Mouse (Mus musculus) heart, embryonic 14.5 days (tissue): ENCODE measurements around the gene Dapk1. TPM values are rescaled to one million over a fixed set of nuclear protein-coding genes. Genes with fewer than 3 reads are reported as not detected.

Source experiments
- ATAC-seq: fragments of 200-750 bp; cut with Nextera tagmentation; 2 replicates; pipeline ENCODE4 v1.8.0; 2017; ENCODE audit warnings: low read depth, moderate TSS enrichment; ENCODE audit not compliant: insufficient number of reproducible peaks, insufficient read depth, low FRiP score
- H3K27ac ChIP-seq, 2 experiments: fragments of 200-500 bp in 1 of 2; fragments of 300-500 bp in 1 of 2; sonication (generic) in 1 of 2; replicated peaks in 1 of 2; 2 replicates each; pipeline ENCODE4 v1.5.1; 2012 to 2014; ENCODE audit warnings: low read depth in 2 of 2, low read length in 2 of 2, control low read depth in 1 of 2, mild to moderate bottlenecking in 1 of 2, mixed read lengths in 1 of 2; ENCODE audit not compliant: control insufficient read depth in 1 of 2, insufficient read depth in 1 of 2
- H3K27me3 ChIP-seq: fragments of 300-500 bp; sonication (generic); 2 replicates; pipeline ENCODE4 v1.6.1; 2014; ENCODE audit warnings: mild to moderate bottlenecking, low read length, control low read depth; ENCODE audit not compliant: control insufficient read depth, insufficient read depth
- H3K36me3 ChIP-seq: fragments of 300-500 bp; sonication (generic); 2 replicates; pipeline ENCODE4 v1.6.1; 2014; ENCODE audit warnings: mild to moderate bottlenecking, control low read depth, low read length, mixed read lengths; ENCODE audit not compliant: control insufficient read depth, insufficient read depth
- H3K4me1 ChIP-seq, 2 experiments: fragments of 200-500 bp in 1 of 2; fragments of 300-500 bp in 1 of 2; sonication (generic) in 1 of 2; 2 replicates each; pipeline ENCODE4 v1.6.1; 2012 to 2014; ENCODE audit warnings: low read length in 2 of 2, control low read depth in 1 of 2, mixed read lengths in 1 of 2; ENCODE audit not compliant: control insufficient read depth in 2 of 2, insufficient read depth in 2 of 2
- H3K4me2 ChIP-seq: fragments of 300-500 bp; sonication (generic); 2 replicates; pipeline ENCODE4 v1.6.1; 2014; ENCODE audit warnings: mild to moderate bottlenecking, low read length
- H3K4me3 ChIP-seq, 2 experiments: fragments of 200-500 bp in 1 of 2; fragments of 300-500 bp in 1 of 2; sonication (generic) in 1 of 2; 2 replicates each; pipeline ENCODE4 v1.5.1; 2012 to 2014; ENCODE audit warnings: low read length in 2 of 2, mild to moderate bottlenecking in 2 of 2, control low read depth in 1 of 2, low read depth in 1 of 2, moderate library complexity in 1 of 2; ENCODE audit not compliant: control insufficient read depth in 1 of 2, insufficient read depth in 1 of 2
- H3K9ac ChIP-seq: fragments of 300-500 bp; sonication (generic); 2 replicates; pipeline ENCODE4 v1.6.1; 2014; ENCODE audit warnings: mild to moderate bottlenecking, low read length
- H3K9me3 ChIP-seq: fragments of 300-500 bp; sonication (generic); 2 replicates; pipeline ENCODE4 v1.6.1; 2016; ENCODE audit warnings: low read length, control low read depth; ENCODE audit not compliant: control insufficient read depth
- WGBS: fragments of 180-500 bp; shearing (Covaris S2); extraction: QIAGEN DNeasy Blood & Tissue Kit; methylation state at CpG from one replicate; pipeline ENCODE4 v1.1.7; 2014; 5-methylcytosine and 5-hydroxymethylcytosine counted together
- polyA plus RNA-seq: library from polyadenylated mRNA; unstranded; fragments of >200 nt; fragmentation: Nextera tagmentation; extraction: Ambion mirVana; gene quantifications from 2 replicates; pipeline ENCODE4 v1.2.1, GENCODE M21; 2014

Dapk1 gene
- polyA plus RNA-seq, 1 experiment from 2014 or later: 8.2 TPM

- 74% methylated on average over 8 of the region's 8 CpGs for WGBS
- no peak overlapping the region for H3K4me2 ChIP-seq
- no peaks in the 10 kb centered on the region for H3K27me3 ChIP-seq
- peak overlapping the region; percentile 46 to 65 for H3K27ac ChIP-seq
- H3K4me1 ChIP-seq: peaks cover 30 to 38% of the 10 kb centered on the region in 2 experiments
- H3K4me3 ChIP-seq: no peak overlapping the region
- no peaks in the 10 kb centered on the region for H3K9me3 ChIP-seq
- no peaks in the 10 kb centered on the region for H3K36me3 ChIP-seq
- no peak for ATAC-seq
- H3K9ac ChIP-seq: no peak overlapping the region
Measured at GRCm38 (mm10) chr13:60684806-60685205, 83.1 kb downstream of the Dapk1 start.

GRCm38 (mm10) chr13:60685216-60685615, 83.5 kb downstream of the Dapk1 start:
- no peak overlapping the region for H3K4me2 ChIP-seq
- no peaks in the 10 kb centered on the region for H3K36me3 ChIP-seq
- H3K4me3 ChIP-seq: no peak overlapping the region
- no peaks in the 10 kb centered on the region for H3K27me3 ChIP-seq
- 64% methylated on average over 6 of the region's 6 CpGs for whole genome bisulfite sequencing
- H3K4me1 ChIP-seq: peaks cover 30 to 38% of the 10 kb centered on the region in 2 experiments
- H3K9ac ChIP-seq: no peak overlapping the region
- H3K27ac ChIP-seq: peak overlapping the region; percentile 46 to 65
- no peaks in the 10 kb centered on the region for H3K9me3 ChIP-seq
- ATAC-seq: no peak

- H3K4me3 ChIP-seq: no peak overlapping the region
- H3K36me3 ChIP-seq: no peaks in the 10 kb centered on the region
- peaks cover 30 to 38% of the 10 kb centered on the region in 2 experiments for H3K4me1 ChIP-seq
- H3K4me2 ChIP-seq: no peak overlapping the region
- H3K27me3 ChIP-seq: no peaks in the 10 kb centered on the region
- H3K9ac ChIP-seq: no peak overlapping the region
- 49% methylated on average over 12 of the region's 12 CpGs for WGBS
- peak overlapping the region in 1 of 2 experiments; percentile 36; a peak in 1 of 4 replicates for H3K27ac ChIP-seq
- no peaks in the 10 kb centered on the region for H3K9me3 ChIP-seq
- ATAC-seq: peak; percentile 36; the same call in 1 of the 2 replicates
Measured at GRCm38 (mm10) chr13:60686024-60686663, 84.4 kb downstream of the Dapk1 start.

- Histone ChIP-seq H3K27me3 (no peaks in the 10 kb centered on the region), H3K9me3 (no peaks in the 10 kb centered on the region), H3K27ac (peak overlapping the region in 1 of 2 experiments; percentile 65; a peak in 3 of 4 replicates), H3K9ac (peak overlapping the region; percentile 44; the same call in 1 of the 2 replicates), H3K4me1 (peaks cover 30 to 38% of the 10 kb centered on the region in 2 experiments), H3K4me3 (no peak overlapping the region), H3K36me3 (no peaks in the 10 kb centered on the region), H3K4me2 (peak overlapping the region; percentile 43)
- 22% methylated on average over 12 of the region's 12 CpGs for WGBS
- ATAC-seq: no peak
Measured at GRCm38 (mm10) chr13:60686967-60687366, 85.2 kb downstream of the Dapk1 start.

GRCm38 (mm10) chr13:60687462-60687861, 85.7 kb downstream of the Dapk1 start:
- WGBS: 67% methylated on average over 4 of the region's 4 CpGs
- no peaks in the 10 kb centered on the region for H3K27me3 ChIP-seq
- peak overlapping the region in 1 of 2 experiments; percentile 65; a peak in 2 of 4 replicates for H3K27ac ChIP-seq
- H3K4me1 ChIP-seq: peaks cover 30 to 38% of the 10 kb centered on the region in 2 experiments
- H3K36me3 ChIP-seq: no peaks in the 10 kb centered on the region
- H3K9me3 ChIP-seq: no peaks in the 10 kb centered on the region
- no peak for ATAC-seq
- no peak overlapping the region; the same call in 1 of the 2 replicates for H3K9ac ChIP-seq
- no peak overlapping the region for H3K4me3 ChIP-seq
- peak overlapping the region; percentile 43 for H3K4me2 ChIP-seq

- no peaks in the 10 kb centered on the region for H3K36me3 ChIP-seq
- 58% methylated on average over 7 of the region's 7 CpGs for WGBS
- H3K4me2 ChIP-seq: no peak overlapping the region
- H3K4me1 ChIP-seq: peaks cover 30 to 38% of the 10 kb centered on the region in 2 experiments
- H3K9me3 ChIP-seq: no peaks in the 10 kb centered on the region
- H3K27me3 ChIP-seq: no peaks in the 10 kb centered on the region
- 0 out of 4 replicates have a peak overlapping the region, but pooled peaks of 1 of the 2 experiments have one; percentile 65 for H3K27ac ChIP-seq
- no peak for ATAC-seq
- H3K4me3 ChIP-seq: no peak overlapping the region
- no peak overlapping the region for H3K9ac ChIP-seq
Measured at GRCm38 (mm10) chr13:60687891-60688290, 86.1 kb downstream of the Dapk1 start.

- no peak overlapping the region for H3K27ac ChIP-seq
- no peak for ATAC-seq
- 89% methylated on average over 2 of the region's 2 CpGs for WGBS
Measured at GRCm38 (mm10) chr13:60690921-60691320, 89.2 kb downstream of the Dapk1 start.

More at GRCm38 (mm10) chr13:60690921-60691320, 89.2 kb downstream of the Dapk1 start:
- no peak overlapping the region for H3K4me2 ChIP-seq
- H3K4me3 ChIP-seq: no peak overlapping the region
- H3K27me3 ChIP-seq: no peaks in the 10 kb centered on the region
- H3K9me3 ChIP-seq: no peaks in the 10 kb centered on the region
- peaks cover 18 to 19% of the 10 kb centered on the region in 2 experiments for H3K4me1 ChIP-seq
- H3K9ac ChIP-seq: no peak overlapping the region
- no peaks in the 10 kb centered on the region for H3K36me3 ChIP-seq
